Mouse (Mus musculus) hindlimb bud, embryonic 11.5 days (tissue): ENCODE results near the gene 2210408I21Rik.

Source experiments
- DNase-seq: peaks from one replicate; pipeline ENCODE4 v3.0.0-alpha.2; 2012; ENCODE audit warnings: low read depth, low spot score; ENCODE audit errors: extremely low spot score

2210408I21Rik gene

DNA sequence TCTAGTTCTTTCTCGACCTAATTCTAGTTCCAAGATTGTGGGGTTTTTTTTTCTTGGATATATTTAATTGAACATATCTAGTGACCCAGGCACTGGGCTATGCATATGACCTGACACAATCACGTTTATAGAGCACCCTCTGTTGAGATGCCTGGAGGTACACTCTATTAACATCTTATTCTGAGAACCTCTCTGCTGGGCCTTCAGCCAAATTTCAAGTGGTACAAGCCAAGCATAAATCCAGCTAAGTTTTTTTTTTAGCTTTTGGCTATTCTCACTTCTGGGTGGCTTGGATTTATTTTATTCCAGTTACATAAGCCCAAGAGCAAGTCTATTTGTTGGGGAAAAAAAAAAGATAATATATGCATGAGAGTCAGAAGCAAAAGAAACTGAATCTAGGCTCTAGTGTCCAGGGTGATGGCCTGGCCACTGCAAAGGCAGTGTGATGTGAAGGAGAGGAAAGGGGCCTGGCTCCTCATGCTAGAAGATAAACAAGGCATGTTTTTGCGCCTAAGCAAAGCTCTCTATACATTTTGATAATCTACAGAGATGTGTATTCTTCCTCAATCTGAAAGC lies 139.9 kb downstream of the 2210408I21Rik start:
- no peak for DNase-seq

DNA sequence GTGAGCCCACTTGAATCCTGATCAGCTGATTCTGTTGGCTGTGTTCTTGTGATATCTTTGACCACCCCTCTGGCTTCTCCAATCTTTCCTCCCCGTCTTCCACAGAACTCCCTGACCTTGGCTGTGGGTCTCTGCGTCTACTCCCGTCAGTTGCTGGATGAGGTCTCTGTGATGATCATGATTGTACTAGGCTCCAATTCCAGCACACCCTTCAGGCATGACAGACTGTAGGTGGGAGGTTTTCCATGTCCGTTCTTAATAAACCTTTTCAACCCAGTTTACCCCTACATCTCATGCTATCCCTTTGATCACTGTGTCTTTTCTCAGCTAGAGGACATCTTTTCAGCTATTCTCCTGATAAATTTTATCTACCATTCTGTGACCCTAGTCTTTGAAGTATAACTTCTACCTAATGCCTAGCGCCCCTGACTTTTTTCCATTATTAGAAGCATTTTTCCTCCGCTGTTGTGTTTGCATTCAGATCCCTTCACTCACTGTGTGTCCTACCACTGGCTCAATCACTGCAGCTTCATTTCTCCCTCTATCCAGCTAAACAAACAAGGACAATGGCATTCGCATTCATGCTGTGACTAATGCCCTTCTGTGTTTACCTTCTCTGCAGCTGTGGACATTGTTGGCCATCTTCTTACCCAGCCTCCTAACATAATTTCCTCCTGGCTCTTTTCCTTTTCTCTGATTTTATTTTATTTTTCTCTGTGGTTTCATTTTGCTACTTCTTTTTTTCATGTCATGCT lies 143.5 kb downstream of the 2210408I21Rik start:
- DNase-seq: no peak

DNA sequence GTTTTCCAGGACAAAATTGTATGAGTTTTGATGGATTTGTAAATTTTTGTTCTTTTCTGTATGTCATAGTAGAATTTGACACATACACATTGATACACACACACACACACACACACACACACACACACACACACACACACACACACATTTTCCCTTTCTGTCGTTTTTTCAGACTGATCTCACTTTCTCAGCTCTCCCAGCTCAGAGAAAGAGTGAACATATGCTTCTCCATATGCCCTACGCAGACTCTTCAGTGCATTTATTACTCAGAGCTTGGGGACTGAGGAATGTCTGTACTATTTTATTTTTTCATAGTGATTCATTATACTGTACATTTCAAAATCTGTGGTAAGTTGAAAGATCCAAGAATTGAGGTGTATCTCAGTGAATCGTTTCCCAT lies 160.2 kb downstream of the 2210408I21Rik start:
- no peak for DNase-seq

DNA sequence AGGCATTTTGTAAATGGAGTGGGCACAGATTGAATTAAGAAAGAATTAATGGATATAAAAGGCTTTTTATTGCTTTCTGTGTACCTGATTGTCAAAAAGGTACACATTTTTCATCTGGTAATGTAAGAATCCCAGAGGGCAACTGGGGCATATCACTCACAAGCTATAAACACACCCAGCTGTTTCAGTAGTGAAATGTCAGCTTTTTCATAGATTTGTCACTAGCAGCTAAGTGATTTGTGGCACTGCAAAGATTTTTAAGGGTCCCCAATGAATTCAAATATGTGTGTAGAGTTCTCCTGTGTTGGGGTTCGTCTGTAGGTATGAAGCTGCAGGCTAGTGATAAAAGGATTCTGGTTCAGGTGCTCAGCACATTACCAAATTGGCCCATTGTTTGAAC lies 188.8 kb downstream of the 2210408I21Rik start:
- peak; percentile 8 for DNase-seq

DNA sequence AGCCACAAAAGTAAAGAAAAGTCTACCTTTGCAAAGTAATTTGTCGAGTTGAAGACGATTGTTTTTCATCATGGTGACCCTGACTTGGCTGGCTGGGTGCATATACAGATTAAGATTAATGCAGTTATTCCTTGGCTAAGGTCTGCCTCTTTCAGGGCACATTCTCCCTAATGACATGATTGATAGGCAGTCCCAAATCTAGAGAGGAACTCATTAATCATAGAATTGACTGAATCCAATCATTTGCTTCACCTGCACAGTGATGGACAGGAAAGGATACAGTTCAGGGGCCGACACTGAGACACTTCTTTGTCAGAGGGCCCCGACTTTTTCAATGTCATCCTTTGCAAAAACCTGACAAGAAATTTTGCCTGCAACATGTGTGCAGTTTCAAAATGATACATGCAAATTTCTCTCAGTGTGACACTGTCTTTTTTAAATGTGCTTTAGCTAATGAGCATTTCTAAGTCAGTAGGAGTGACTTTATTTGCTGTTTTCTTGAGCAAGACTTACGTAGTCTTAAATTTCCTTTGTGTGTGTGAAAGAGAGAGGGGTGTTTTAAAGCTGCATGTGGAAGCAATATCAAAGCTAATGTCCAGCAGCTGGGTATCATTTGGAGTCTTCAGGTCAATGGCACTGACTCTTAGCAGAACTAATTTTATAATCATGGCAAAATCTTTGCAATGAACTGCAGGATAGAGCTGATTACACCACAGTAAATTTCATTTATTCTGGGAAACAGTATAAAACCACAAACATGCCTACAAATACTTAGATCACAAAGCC lies 191.0 kb downstream of the 2210408I21Rik start:
- DNase-seq: peak; percentile 30

DNA sequence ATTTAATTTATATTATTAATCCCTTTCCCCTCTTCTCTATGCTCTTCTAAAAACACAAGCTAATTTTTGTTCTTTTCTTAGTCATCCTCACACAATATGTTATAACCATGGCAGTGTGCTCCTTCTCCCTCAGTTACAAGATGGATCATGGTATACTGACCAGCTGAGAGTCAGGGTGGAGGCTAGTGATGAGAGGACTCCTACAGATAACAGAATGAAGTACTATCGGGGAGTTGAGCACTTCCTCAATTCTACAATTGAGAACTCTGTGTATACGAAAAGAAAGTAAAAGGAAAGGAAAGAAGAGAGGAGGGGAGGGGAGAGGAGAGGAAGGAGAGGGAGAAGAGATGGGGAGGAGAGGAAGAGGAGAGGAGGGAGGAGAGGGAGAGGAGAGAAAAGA lies 206.8 kb downstream of the 2210408I21Rik start:
- DNase-seq: no peak

GRCm38 (mm10) chr13:77385448-77385970 lies 250.2 kb downstream of the 2210408I21Rik start:
- DNase-seq: no peak

- no peak for DNase-seq
Observed at GRCm38 (mm10) chr13:77386001-77386400, 250.7 kb downstream of the 2210408I21Rik start.

DNA sequence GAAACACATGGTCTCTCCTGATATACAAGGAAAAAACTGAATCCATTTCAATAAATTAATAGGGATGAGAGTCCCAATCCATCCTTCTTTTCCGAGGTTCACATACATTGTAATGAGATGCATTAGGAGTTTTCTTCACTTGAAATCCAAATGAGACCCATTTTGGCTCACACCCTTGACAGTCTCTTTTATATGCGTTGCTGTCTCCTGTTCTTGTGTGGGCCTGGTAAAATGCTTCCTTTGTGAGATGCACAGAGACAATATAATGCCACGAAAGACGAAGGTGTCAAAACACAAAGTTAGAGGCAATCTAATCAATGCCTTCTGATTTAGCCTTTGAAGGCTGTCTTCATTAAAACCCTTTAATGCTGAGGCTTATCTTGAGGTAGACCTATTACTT lies 252.8 kb downstream of the 2210408I21Rik start:
- DNase-seq: no peak

GRCm38 (mm10) chr13:77389209-77389608 lies 253.9 kb downstream of the 2210408I21Rik start:
- DNase-seq: no peak

DNA sequence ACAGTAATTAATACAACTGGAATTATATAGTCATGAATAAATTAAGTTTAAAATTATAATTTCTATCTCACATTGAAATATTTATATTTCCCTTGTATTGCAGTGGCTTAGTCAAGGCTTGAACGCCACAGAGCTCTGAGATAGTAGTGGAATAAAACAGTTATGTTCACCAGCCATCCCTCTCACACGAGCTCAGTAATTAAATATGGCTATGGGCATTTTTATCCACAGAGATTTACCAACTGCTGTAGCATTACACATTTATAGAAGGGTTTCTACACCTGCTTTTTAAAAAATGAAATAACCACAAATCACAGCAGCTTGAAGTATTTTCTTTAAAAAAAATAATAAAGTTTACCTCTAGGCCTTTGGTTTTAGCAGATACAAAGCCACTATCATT lies 261.0 kb downstream of the 2210408I21Rik start:
- no peak for DNase-seq

DNA sequence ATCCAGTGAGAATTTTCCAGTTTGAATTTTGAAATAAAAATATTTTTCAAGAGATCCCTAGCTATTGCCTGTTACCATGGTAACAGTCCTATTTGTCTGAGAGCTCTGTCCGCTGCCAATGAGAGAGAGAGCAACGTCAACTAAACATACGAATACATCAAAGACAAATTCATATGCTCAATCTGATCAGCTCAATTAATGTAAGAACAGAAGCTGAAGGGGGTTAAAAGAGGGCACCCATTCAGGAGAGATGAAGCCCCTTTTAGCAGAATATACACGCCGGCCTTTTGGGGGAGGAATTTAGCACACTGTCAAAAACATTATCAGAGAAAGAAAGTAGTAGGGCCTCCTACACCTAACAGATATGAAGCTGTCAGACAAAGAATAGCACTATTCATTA lies 261.6 kb downstream of the 2210408I21Rik start:
- DNase-seq: no peak

GRCm38 (mm10) chr13:77397646-77398045 lies 262.3 kb downstream of the 2210408I21Rik start:
- DNase-seq: no peak

- no peak for DNase-seq
Observed at GRCm38 (mm10) chr13:77398477-77398876, 263.1 kb downstream of the 2210408I21Rik start.

DNA sequence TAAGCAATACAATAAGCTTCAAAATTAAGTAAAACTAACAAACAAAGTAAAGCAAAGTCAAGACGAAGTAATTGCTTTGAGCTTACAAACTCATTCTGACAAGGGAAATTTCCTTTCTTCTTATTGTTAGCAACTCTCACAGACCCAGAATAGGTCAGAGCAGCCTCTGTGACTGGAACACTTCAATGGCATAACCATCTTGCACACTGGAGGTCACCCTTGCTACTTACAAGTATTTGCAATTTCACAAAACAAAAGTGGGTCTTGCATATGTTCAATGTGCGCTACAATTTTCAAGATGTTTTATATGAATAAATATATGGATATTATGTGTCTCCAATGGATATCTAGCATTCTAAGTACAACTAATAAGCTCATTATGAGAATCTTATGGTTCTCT lies 265.4 kb downstream of the 2210408I21Rik start:
- no peak for DNase-seq

- no peak for DNase-seq
Observed at GRCm38 (mm10) chr13:77408530-77408929, 273.2 kb downstream of the 2210408I21Rik start.

- no peak for DNase-seq
Observed at GRCm38 (mm10) chr13:77409804-77410203, 274.5 kb downstream of the 2210408I21Rik start.

DNA sequence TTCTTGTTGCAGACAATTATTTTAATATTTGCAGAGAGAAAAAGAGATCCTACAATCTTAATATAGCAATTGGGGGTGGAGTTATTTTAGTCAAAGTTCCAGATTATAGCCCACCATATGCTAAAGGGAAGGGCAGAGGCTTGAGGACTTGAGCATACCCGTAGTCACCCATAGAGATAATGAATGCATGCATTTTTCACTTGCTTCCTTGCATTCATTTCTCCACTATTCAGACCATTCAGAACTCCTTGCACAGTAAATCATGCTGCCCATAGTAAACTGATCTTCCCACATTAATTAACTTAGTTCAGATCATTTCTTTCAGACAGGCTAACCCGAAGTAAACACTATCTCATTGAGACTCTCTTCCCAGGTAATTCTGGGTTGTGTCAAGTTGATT lies 277.5 kb downstream of the 2210408I21Rik start:
- DNase-seq: no peak

DNA sequence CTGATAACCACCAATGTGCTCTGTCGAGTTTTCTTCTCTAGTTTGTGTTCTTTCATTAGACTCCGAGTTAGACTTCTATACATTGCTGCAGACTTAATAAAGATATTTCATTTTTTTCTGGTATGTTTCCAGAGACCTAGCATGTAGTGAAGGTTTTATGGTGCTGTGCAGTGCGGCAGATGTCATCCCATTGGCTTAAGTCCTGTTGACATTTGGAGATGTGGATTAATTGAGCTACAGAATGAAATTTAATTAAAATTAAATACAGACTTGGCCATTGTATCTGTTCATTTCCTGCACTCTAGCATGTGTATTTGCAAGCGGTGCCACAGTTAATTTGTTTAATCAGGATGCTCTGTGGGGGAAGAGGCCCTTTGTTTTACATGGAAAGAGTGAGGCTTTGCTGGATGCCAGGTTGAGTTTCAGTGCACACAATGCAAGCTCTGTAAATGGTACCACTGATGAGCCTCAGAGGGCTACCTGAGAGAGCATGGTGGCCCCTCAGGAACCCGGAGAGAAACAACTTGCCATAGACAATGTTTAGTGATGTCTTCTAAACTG lies 314.7 kb downstream of the 2210408I21Rik start:
- no peak for DNase-seq

DNA sequence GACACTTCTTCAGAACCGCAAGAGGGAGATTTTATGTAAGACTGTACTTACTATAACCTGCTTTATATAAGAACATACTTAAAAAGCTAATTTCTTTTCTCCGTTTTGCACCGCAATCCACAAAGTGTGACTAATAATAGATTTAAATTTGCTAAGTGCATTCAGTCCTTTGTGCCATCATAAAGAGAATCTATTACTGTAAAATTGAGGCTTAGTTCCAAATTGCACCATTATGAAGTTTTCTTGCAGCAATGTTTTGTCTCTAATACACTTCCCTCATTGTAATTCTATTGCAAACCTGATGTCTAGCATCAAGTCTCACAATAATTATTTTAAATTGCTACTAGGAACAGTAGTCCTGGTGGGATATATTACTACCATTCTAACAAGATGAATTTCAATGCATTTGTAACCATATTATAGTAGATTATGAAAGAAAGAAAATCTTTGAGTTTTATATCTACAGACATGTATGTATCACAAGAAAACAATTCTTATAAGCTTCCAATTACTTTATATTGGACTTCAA lies 334.8 kb downstream of the 2210408I21Rik start:
- no peak for DNase-seq

DNA sequence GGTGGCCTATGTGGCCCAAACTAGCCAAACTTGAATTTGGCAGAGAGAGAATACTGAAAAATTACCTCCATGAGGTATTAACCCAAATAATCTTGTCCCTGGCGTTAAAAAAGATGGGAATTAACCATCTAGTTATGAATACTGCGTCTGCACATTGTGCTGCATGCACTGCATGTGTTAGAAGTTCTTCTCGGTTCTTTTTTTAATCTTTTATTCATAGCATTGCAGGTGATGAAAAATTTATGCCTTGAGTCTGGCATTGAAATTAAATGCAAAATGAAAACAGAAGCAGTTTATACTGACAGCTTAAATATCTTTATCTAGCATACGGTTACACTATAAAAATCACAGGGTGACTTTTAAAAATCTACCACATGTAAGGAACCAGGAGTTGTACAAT lies 341.1 kb downstream of the 2210408I21Rik start:
- DNase-seq: no peak
